Mouse (Mus musculus) embryonic facial prominence, embryonic 14.5 days (tissue): ENCODE data around the gene Agap2. TPM values are rescaled to one million over a fixed set of nuclear protein-coding genes. Genes with fewer than 3 reads are reported as not detected.

Experiments
- ATAC-seq: fragments of 200-750 bp; cut with Nextera tagmentation; 2 replicates; pipeline ENCODE4 v1.8.0; 2017; ENCODE audit warnings: low read depth, moderate number of reproducible peaks, moderate TSS enrichment
- DNase-seq: peaks from one replicate; pipeline ENCODE4 v3.0.0-alpha.2; 2015; ENCODE audit warnings: low spot score
- H3K27ac ChIP-seq: fragments of 300-500 bp; sonication (generic); replicated peaks from 2 replicates; pipeline ENCODE4 v1.5.1; 2014; ENCODE audit warnings: low read depth, mild to moderate bottlenecking, low read length, moderate library complexity
- H3K27me3 ChIP-seq: fragments of 300-500 bp; sonication (generic); replicated peaks from 2 replicates; pipeline ENCODE4 v1.6.1; 2014; ENCODE audit warnings: low read length; ENCODE audit not compliant: control insufficient read depth, insufficient read depth
- H3K36me3 ChIP-seq: fragments of 300-500 bp; sonication (generic); 2 replicates; pipeline ENCODE4 v1.6.1; 2014; ENCODE audit warnings: low read length, mixed read lengths; ENCODE audit not compliant: control insufficient read depth, insufficient read depth
- H3K4me1 ChIP-seq: fragments of 300-500 bp; sonication (generic); 2 replicates; pipeline ENCODE4 v1.6.1; 2014; ENCODE audit warnings: antibody characterized with exemption, low read length; ENCODE audit not compliant: control insufficient read depth, insufficient read depth
- H3K4me2 ChIP-seq: fragments of 300-500 bp; sonication (generic); 2 replicates; pipeline ENCODE4 v1.6.1; 2014; ENCODE audit warnings: low read depth, mild to moderate bottlenecking, low read length, moderate library complexity, mixed read lengths
- H3K4me3 ChIP-seq: fragments of 300-500 bp; sonication (generic); 2 replicates; pipeline ENCODE4 v1.5.1; 2014; ENCODE audit warnings: low read depth, mild to moderate bottlenecking, low read length
- H3K9ac ChIP-seq: fragments of 300-500 bp; sonication (generic); 2 replicates; pipeline ENCODE4 v1.6.1; 2014; ENCODE audit warnings: low read depth, mild to moderate bottlenecking, low read length, moderate library complexity, mixed read lengths
- H3K9me3 ChIP-seq: fragments of 300-500 bp; sonication (generic); 2 replicates; pipeline ENCODE4 v1.6.1; 2016; ENCODE audit warnings: low read length; ENCODE audit not compliant: control insufficient read depth
- WGBS: fragments of 180-500 bp; shearing (Covaris S2); extraction: QIAGEN DNeasy Blood & Tissue Kit; methylation state at CpG from one replicate; pipeline ENCODE4 v1.1.7; 2014; 5-methylcytosine and 5-hydroxymethylcytosine counted together
- polyA plus RNA-seq: library from polyadenylated mRNA; unstranded; fragments of >200 nt; fragmentation: Nextera tagmentation; extraction: Ambion mirVana; gene quantifications from 2 replicates; pipeline ENCODE4 v1.2.1, GENCODE M21; 2014

The Agap2 gene
- polyA plus RNA-seq, 1 experiment from 2014 or later = 0.45 TPM

- Histone ChIP-seq H3K4me3 (peak overlapping the region; percentile 71), H3K36me3 (peaks cover 6% of the 10 kb centered on the region; the same call in 1 of the 2 replicates), H3K4me2 (peak overlapping the region; percentile 81), H3K27ac (peak overlapping the region; percentile 78), H3K9me3 (no peaks in the 10 kb centered on the region), H3K27me3 (peaks cover 2% of the 10 kb centered on the region; the same call in 1 of the 2 replicates), H3K4me1 (peaks cover 7% of the 10 kb centered on the region), H3K9ac (peak overlapping the region; percentile 75)
- ATAC-seq = no peak
- 14% methylated on average over 5 of the region's 5 CpGs for WGBS
- no peak for DNase-seq
These were observed 32.5 kb upstream of the Agap2 start for GRCm38 (mm10) chr10:127042468-127043115.

- DNase-seq (no peak), ATAC-seq (no peak)
- Histone ChIP-seq H3K9ac (no peak overlapping the region), H3K4me3 (no peak overlapping the region), H3K4me1 (peaks cover 7% of the 10 kb centered on the region), H3K27ac (no peak overlapping the region), H3K9me3 (no peaks in the 10 kb centered on the region), H3K27me3 (peaks cover 8% of the 10 kb centered on the region), H3K4me2 (peak overlapping the region; percentile 81; the same call in 1 of the 2 replicates), H3K36me3 (peaks cover 6% of the 10 kb centered on the region; the same call in 1 of the 2 replicates)
- WGBS = 78% methylated on average over 5 of the region's 6 CpGs
These were observed 31.9 kb upstream of the Agap2 start for GRCm38 (mm10) chr10:127043187-127043586.

- DNase-seq (no peak), ATAC-seq (no peak)
- Histone ChIP-seq H3K4me2 (peak within 1 kb of the TSS; percentile 28), H3K9me3 (no peaks in the 10 kb centered on the region), H3K36me3 (peaks cover 6% of the 10 kb centered on the region; the same call in 1 of the 2 replicates), H3K9ac (no peak within 1 kb of the TSS), H3K4me1 (peaks cover 1% of the 10 kb centered on the region; the same call in 1 of the 2 replicates), H3K27ac (no peak within 1 kb of the TSS), H3K4me3 (peak within 1 kb of the TSS; percentile 15), H3K27me3 (peaks cover 50% of the 10 kb centered on the region)
- WGBS = 17% methylated on average over 5 of the region's 5 CpGs
These were observed 27.1 kb upstream of the Agap2 start, which contains the start of gene Cyp27b1 for GRCm38 (mm10) chr10:127047954-127048353. Cyp27b1 (plus strand) TSS chr10:127048250.

GRCm38 (mm10) chr10:127048608-127049394 lies 26.3 kb upstream of the Agap2 start:
- Histone ChIP-seq H3K27ac (no peak overlapping the region), H3K9ac (no peak overlapping the region), H3K4me2 (peak overlapping the region; percentile 28), H3K4me1 (no peaks in the 10 kb centered on the region), H3K36me3 (peaks cover 6% of the 10 kb centered on the region; the same call in 1 of the 2 replicates), H3K9me3 (no peaks in the 10 kb centered on the region), H3K4me3 (peak overlapping the region; percentile 15), H3K27me3 (peaks cover 50% of the 10 kb centered on the region)
- WGBS = 3% methylated on average over 35 of the region's 35 CpGs
- ATAC-seq (0 out of 2 replicates have a peak, but pooled peaks have one; percentile 8), DNase-seq (no peak)

- Histone ChIP-seq H3K4me2 (peak overlapping the region; percentile 28; the same call in 1 of the 2 replicates), H3K36me3 (peaks cover 6% of the 10 kb centered on the region; the same call in 1 of the 2 replicates), H3K9me3 (no peaks in the 10 kb centered on the region), H3K9ac (no peak overlapping the region), H3K4me3 (peak overlapping the region; percentile 15), H3K27me3 (peaks cover 50% of the 10 kb centered on the region), H3K27ac (no peak overlapping the region), H3K4me1 (no peaks in the 10 kb centered on the region)
- WGBS = 5% methylated on average over 23 of the region's 29 CpGs
- ATAC-seq (peak; percentile 24; the same call in 1 of the 2 replicates), DNase-seq (no peak)
These were observed 25.5 kb upstream of the Agap2 start for GRCm38 (mm10) chr10:127049395-127050118.

GRCm38 (mm10) chr10:127050119-127050474 lies 25.0 kb upstream of the Agap2 start:
- DNase-seq = no peak
- no peak for ATAC-seq
- Histone ChIP-seq H3K4me1 (no peaks in the 10 kb centered on the region), H3K27ac (no peak overlapping the region), H3K9ac (no peak overlapping the region), H3K36me3 (peaks cover 1% of the 10 kb centered on the region; the same call in 1 of the 2 replicates), H3K27me3 (peaks cover 50% of the 10 kb centered on the region), H3K9me3 (no peaks in the 10 kb centered on the region), H3K4me2 (no peak overlapping the region), H3K4me3 (no peak overlapping the region)
- WGBS = 18% methylated on average over 9 of the region's 10 CpGs

GRCm38 (mm10) chr10:127054646-127055045 lies 20.4 kb upstream of the Agap2 start:
- Histone ChIP-seq H3K4me1 (peaks cover 4% of the 10 kb centered on the region; the same call in 1 of the 2 replicates), H3K9ac (no peak overlapping the region), H3K27me3 (peaks cover 30% of the 10 kb centered on the region), H3K4me3 (no peak overlapping the region), H3K4me2 (no peak overlapping the region), H3K27ac (no peak overlapping the region), H3K36me3 (peaks cover 25% of the 10 kb centered on the region), H3K9me3 (no peaks in the 10 kb centered on the region)
- DNase-seq (no peak), ATAC-seq (no peak)
- 59% methylated on average over 4 of the region's 4 CpGs for WGBS

GRCm38 (mm10) chr10:127055406-127055805 lies 19.7 kb upstream of the Agap2 start:
- no peak for ATAC-seq

More at GRCm38 (mm10) chr10:127055406-127055805, 19.7 kb upstream of the Agap2 start:
- Histone ChIP-seq H3K27ac (no peak overlapping the region), H3K4me1 (peaks cover 4% of the 10 kb centered on the region; the same call in 1 of the 2 replicates), H3K36me3 (peaks cover 25% of the 10 kb centered on the region), H3K27me3 (peaks cover 25% of the 10 kb centered on the region), H3K4me2 (no peak overlapping the region), H3K9ac (no peak overlapping the region), H3K9me3 (no peaks in the 10 kb centered on the region), H3K4me3 (no peak overlapping the region)
- 88% methylated on average over 8 of the region's 8 CpGs for WGBS
- DNase-seq = no peak
